Mouse (Mus musculus) spleen, adult 2 months (tissue): ENCODE results near the gene Crtac1. TPM values are rescaled to one million over a fixed set of nuclear protein-coding genes. Genes with fewer than 3 reads are reported as not detected.

Experiments used
- DNase-seq, 2 experiments: peaks; one replicate each; pipeline versions ENCODE4 v3.0.0 to v3.0.0-alpha.2; 2012 to 2021; ENCODE audit warnings: low spot score in 2 of 2, low read depth in 1 of 2
- H3K27ac ChIP-seq: fragments of 200-500 bp; 2 replicates; pipeline ENCODE4 v1.5.1; 2012; ENCODE audit warnings: low read length, inconsistent platforms; ENCODE audit not compliant: insufficient read depth
- H3K27me3 ChIP-seq: fragments of 200-500 bp; 2 replicates; pipeline ENCODE4 v1.6.1; 2012; ENCODE audit warnings: mild to moderate bottlenecking, moderate library complexity, low read length, inconsistent platforms; ENCODE audit not compliant: control insufficient read depth, insufficient read depth
- H3K36me3 ChIP-seq: fragments of 200-500 bp; 2 replicates; pipeline ENCODE4 v1.6.1; 2012; ENCODE audit warnings: mild to moderate bottlenecking, low read length, inconsistent platforms; ENCODE audit not compliant: control insufficient read depth, insufficient read depth
- H3K4me1 ChIP-seq: fragments of 200-500 bp; 2 replicates; pipeline ENCODE4 v1.6.1; 2011; ENCODE audit warnings: inconsistent platforms; ENCODE audit not compliant: control insufficient read depth, insufficient read depth, insufficient read length
- H3K4me3 ChIP-seq: fragments of 200-500 bp; 2 replicates; pipeline ENCODE4 v1.5.1; 2011; ENCODE audit warnings: mild to moderate bottlenecking, inconsistent platforms; ENCODE audit not compliant: insufficient read depth, insufficient read length; ENCODE audit errors: extremely low read depth
- CTCF ChIP-seq: fragments of 200-500 bp; IDR thresholded peaks from 2 replicates; pipeline ENCODE4 v1.5.1; 2011; ENCODE audit warnings: mild to moderate bottlenecking, inconsistent platforms; ENCODE audit not compliant: insufficient read depth, insufficient read length, insufficient replicate concordance; ENCODE audit errors: extremely low read depth
- POLR2A ChIP-seq: fragments of 200-500 bp; IDR thresholded peaks from 2 replicates; pipeline ENCODE4 v1.6.1; 2011; ENCODE audit warnings: low read depth, low read length, inconsistent platforms
- WGBS: fragments of 180-500 bp; shearing (Covaris S2); methylation state at CpG from one replicate; pipeline ENCODE4 v1.1.7; 2018; 5-methylcytosine and 5-hydroxymethylcytosine counted together
- polyA plus RNA-seq: library from polyadenylated mRNA; depleted of rRNA; stranded (reverse); fragments of >200 nt; gene quantifications from 2 replicates; pipeline ENCODE4 v1.2.3, GENCODE M21; 2012

The Crtac1 gene
- polyA plus RNA-seq, 1 experiment: not detected

- no peaks in the 10 kb centered on the region for H3K36me3 ChIP-seq
- H3K27ac ChIP-seq: no peak overlapping the region
- TF ChIP-seq POLR2A (no peak), CTCF (no peak)
- no peak overlapping the region for H3K4me3 ChIP-seq
- 48% methylated on average over 6 of the region's 6 CpGs for WGBS
- no peaks in the 10 kb centered on the region for H3K4me1 ChIP-seq
- no peak for DNase-seq
- H3K27me3 ChIP-seq: no peaks in the 10 kb centered on the region
Measured at GRCm38 (mm10) chr19:42341183-42341582, 90.4 kb downstream of the Crtac1 start.

- Histone ChIP-seq H3K36me3 (no peaks in the 10 kb centered on the region), H3K4me3 (no peak overlapping the region), H3K27ac (no peak overlapping the region), H3K27me3 (no peaks in the 10 kb centered on the region), H3K4me1 (no peaks in the 10 kb centered on the region)
- TF ChIP-seq CTCF (no peak), POLR2A (no peak)
- no peak for DNase-seq
- WGBS: 56% methylated on average over 9 of the region's 9 CpGs
Measured at GRCm38 (mm10) chr19:42332081-42332736, 99.4 kb downstream of the Crtac1 start.

- no peak for DNase-seq
- H3K4me3 ChIP-seq: no peak overlapping the region
- H3K4me1 ChIP-seq: no peaks in the 10 kb centered on the region
- TF ChIP-seq POLR2A: no peak
- no peak for TF ChIP-seq CTCF
- WGBS: 82% methylated on average over 7 of the region's 7 CpGs
- no peaks in the 10 kb centered on the region for H3K36me3 ChIP-seq
- no peak overlapping the region for H3K27ac ChIP-seq
- no peaks in the 10 kb centered on the region for H3K27me3 ChIP-seq
Measured at GRCm38 (mm10) chr19:42331446-42331845, 100.1 kb downstream of the Crtac1 start.

- DNase-seq: no peak
- Histone ChIP-seq H3K4me3 (no peak overlapping the region), H3K36me3 (no peaks in the 10 kb centered on the region), H3K4me1 (no peaks in the 10 kb centered on the region), H3K27me3 (no peaks in the 10 kb centered on the region), H3K27ac (no peak overlapping the region)
- no peak for TF ChIP-seq POLR2A
- TF ChIP-seq CTCF: no peak
- WGBS: 84% methylated on average over 9 of the region's 9 CpGs
Measured at GRCm38 (mm10) chr19:42328160-42328559, 103.4 kb downstream of the Crtac1 start.

- 10% methylated on average over 11 of the region's 11 CpGs for WGBS
- no peak for DNase-seq
Measured at GRCm38 (mm10) chr19:42325894-42326293, 105.7 kb downstream of the Crtac1 start.

GRCm38 (mm10) chr19:42322357-42323090, 109.1 kb downstream of the Crtac1 start:
- DNase-seq: no peak
- no peaks in the 10 kb centered on the region for H3K36me3 ChIP-seq
- WGBS: 64% methylated on average over 12 of the region's 12 CpGs
- H3K4me3 ChIP-seq: no peak overlapping the region
- no peak overlapping the region for H3K27ac ChIP-seq
- TF ChIP-seq POLR2A (no peak), CTCF (no peak)
- no peaks in the 10 kb centered on the region for H3K4me1 ChIP-seq
- H3K27me3 ChIP-seq: no peaks in the 10 kb centered on the region

More at GRCm38 (mm10) chr19:42325894-42326293, 105.7 kb downstream of the Crtac1 start:
- Histone ChIP-seq H3K36me3 (no peaks in the 10 kb centered on the region), H3K4me1 (no peaks in the 10 kb centered on the region), H3K27me3 (no peaks in the 10 kb centered on the region), H3K27ac (no peak overlapping the region), H3K4me3 (no peak overlapping the region)
- no peak for TF ChIP-seq POLR2A
- no peak for TF ChIP-seq CTCF

GRCm38 (mm10) chr19:42321936-42322335, 109.6 kb downstream of the Crtac1 start:
- DNase-seq: no peak
- WGBS: 71% methylated on average over 5 of the region's 5 CpGs
- H3K27ac ChIP-seq: no peak overlapping the region
- H3K36me3 ChIP-seq: no peaks in the 10 kb centered on the region
- H3K4me1 ChIP-seq: no peaks in the 10 kb centered on the region
- no peak for TF ChIP-seq CTCF
- no peak for TF ChIP-seq POLR2A
- no peak overlapping the region for H3K4me3 ChIP-seq
- H3K27me3 ChIP-seq: no peaks in the 10 kb centered on the region
